Mouse (Mus musculus) MEL (cell line): ENCODE data around the gene Gtf3a. TPM values are rescaled to one million over a fixed set of nuclear protein-coding genes. Genes with fewer than 3 reads are reported as not detected.

Experiments
- DNase-seq: peaks from one replicate; pipeline ENCODE4 v3.0.0; 2011; ENCODE audit warnings: low read depth, low spot score
- H3K27ac ChIP-seq: 2 replicates; pipeline ENCODE4 v1.5.1; 2012; ENCODE audit warnings: low read depth, mild to moderate bottlenecking, control low read depth, low read length, moderate library complexity; ENCODE audit not compliant: control insufficient read depth
- H3K27me3 ChIP-seq, 2 experiments: fragments of 150-350 bp in 1 of 2; sonication (generic) in 1 of 2; 2 replicates each; pipeline ENCODE4 v1.6.1; 2012; ENCODE audit warnings: low read length in 2 of 2, mild to moderate bottlenecking in 2 of 2, improper control_type of control experiment in 1 of 2, moderate library complexity in 1 of 2; ENCODE audit not compliant: insufficient read depth in 2 of 2, control insufficient read depth in 1 of 2
- H3K36me3 ChIP-seq, 2 experiments: 2 replicates each; pipeline ENCODE4 v1.6.1; 2012 to 2014; ENCODE audit warnings: low read length in 2 of 2, improper control_type of control experiment in 1 of 2, inconsistent platforms in 1 of 2, mild to moderate bottlenecking in 1 of 2; ENCODE audit not compliant: insufficient read depth in 2 of 2, control insufficient read depth in 1 of 2
- H3K4me1 ChIP-seq, 2 experiments: fragments of 150-350 bp in 1 of 2; sonication (generic) in 1 of 2; 2 replicates each; pipeline ENCODE4 v1.6.1; 2012; ENCODE audit warnings: low read length in 2 of 2, improper control_type of control experiment in 1 of 2, mild to moderate bottlenecking in 1 of 2; ENCODE audit not compliant: insufficient read depth in 2 of 2, control insufficient read depth in 1 of 2
- H3K4me3 ChIP-seq, 2 experiments: fragments of 150-350 bp in 1 of 2; sonication (generic) in 1 of 2; 2 replicates each; pipeline ENCODE4 v1.5.1; 2012; ENCODE audit warnings: low read depth in 2 of 2, low read length in 2 of 2, mild to moderate bottlenecking in 2 of 2, moderate library complexity in 2 of 2, control low read depth in 1 of 2, improper control_type of control experiment in 1 of 2; ENCODE audit not compliant: control insufficient read depth in 1 of 2, insufficient read depth in 1 of 2
- H3K79me2 ChIP-seq: 2 replicates; pipeline ENCODE4 v1.6.1; 2012; ENCODE audit warnings: mild to moderate bottlenecking, low read length, moderate library complexity; ENCODE audit not compliant: control insufficient read depth, poor library complexity, insufficient read depth
- H3K9ac ChIP-seq: 2 replicates; pipeline ENCODE4 v1.6.1; 2012; ENCODE audit warnings: low read depth, mild to moderate bottlenecking, control low read depth, low read length, moderate library complexity; ENCODE audit not compliant: control insufficient read depth, poor library complexity, severe bottlenecking
- H3K9me3 ChIP-seq: fragments of 150-350 bp; sonication (generic); replicated peaks from 2 replicates; pipeline ENCODE4 v1.6.1; 2012; ENCODE audit warnings: mild to moderate bottlenecking, low read length, improper control_type of control experiment, moderate library complexity; ENCODE audit not compliant: insufficient read depth
- BHLHE40 ChIP-seq: IDR thresholded peaks from 2 replicates; pipeline ENCODE4 v1.6.1; 2012; ENCODE audit warnings: low read depth, mild to moderate bottlenecking, inconsistent platforms, low read length, improper control_type of control experiment, borderline replicate concordance
- CHD1 ChIP-seq: IDR thresholded peaks from 2 replicates; pipeline ENCODE4 v1.6.1; 2012; ENCODE audit warnings: low read depth, mild to moderate bottlenecking, inconsistent platforms, low read length, improper control_type of control experiment
- CHD2 ChIP-seq: IDR thresholded peaks from 2 replicates; pipeline ENCODE4 v1.6.1; 2011; ENCODE audit warnings: low read length, improper control_type of control experiment
- CTCF ChIP-seq, 3 experiments: IDR thresholded peaks in 2 of 3; conservative IDR thresholded peaks in 1 of 3; 2 replicates each; pipeline ENCODE4 v1.5.1; 2011 to 2012; ENCODE audit warnings: low read length in 3 of 3, low read depth in 2 of 3, mild to moderate bottlenecking in 2 of 3, improper control_type of control experiment in 1 of 3, inconsistent platforms in 1 of 3, mixed read lengths in 1 of 3, moderate library complexity in 1 of 3; ENCODE audit not compliant: control insufficient read depth in 1 of 3, insufficient read depth in 1 of 3, poor library complexity in 1 of 3, severe bottlenecking in 1 of 3
- EP300 ChIP-seq, 2 experiments: IDR thresholded peaks; 2 replicates each; pipeline ENCODE4 v1.6.1; 2011; ENCODE audit warnings: improper control_type of control experiment in 2 of 2, low read length in 2 of 2, low read depth in 1 of 2, mild to moderate bottlenecking in 1 of 2
- ETS1 ChIP-seq: IDR thresholded peaks from 2 replicates; pipeline ENCODE4 v1.6.1; 2012; ENCODE audit warnings: low read depth, mild to moderate bottlenecking, inconsistent platforms, low read length, improper control_type of control experiment, moderate library complexity
- KAT2A ChIP-seq: conservative IDR thresholded peaks from 2 replicates; pipeline ENCODE4 v1.6.1; 2012; ENCODE audit warnings: low read depth, low read length, improper control_type of control experiment, inconsistent platforms
- MAFK ChIP-seq: IDR thresholded peaks from 2 replicates; pipeline ENCODE4 v1.6.1; 2011; ENCODE audit warnings: low read depth, mild to moderate bottlenecking, low read length, improper control_type of control experiment, borderline replicate concordance
- MAX ChIP-seq: IDR thresholded peaks from 2 replicates; pipeline ENCODE4 v1.6.1; 2011; ENCODE audit warnings: low read length, improper control_type of control experiment
- MYB ChIP-seq: IDR thresholded peaks from 2 replicates; pipeline ENCODE4 v1.6.1; 2011; ENCODE audit warnings: mild to moderate bottlenecking, low read depth, low read length, improper control_type of control experiment
- NELFE ChIP-seq: IDR thresholded peaks from 2 replicates; pipeline ENCODE4 v1.6.1; 2011; ENCODE audit warnings: low read depth, low read length, improper control_type of control experiment
- NRF1 ChIP-seq: IDR thresholded peaks from 2 replicates; pipeline ENCODE4 v1.6.1; 2014; ENCODE audit warnings: low read depth, mild to moderate bottlenecking, inconsistent platforms, low read length, improper control_type of control experiment, moderate library complexity; ENCODE audit not compliant: poor library complexity, insufficient read depth, severe bottlenecking
- RAD21 ChIP-seq: IDR thresholded peaks from 2 replicates; pipeline ENCODE4 v1.6.1; 2011; ENCODE audit warnings: mild to moderate bottlenecking, low read depth, low read length, improper control_type of control experiment
- SMC3 ChIP-seq: IDR thresholded peaks from 2 replicates; pipeline ENCODE4 v1.6.1; 2011; ENCODE audit warnings: low read depth, low read length, improper control_type of control experiment
- TCF12 ChIP-seq: IDR thresholded peaks from 2 replicates; pipeline ENCODE4 v1.6.1; 2014; ENCODE audit warnings: low read depth, mild to moderate bottlenecking, inconsistent platforms, low read length, improper control_type of control experiment, moderate library complexity
- USF1 ChIP-seq: IDR thresholded peaks from 2 replicates; pipeline ENCODE4 v1.6.1; 2014; ENCODE audit warnings: low read depth, mild to moderate bottlenecking, inconsistent platforms, low read length, improper control_type of control experiment, moderate library complexity
- USF2 ChIP-seq, 2 experiments: IDR thresholded peaks; 2 replicates each; pipeline ENCODE4 v1.6.1; 2011 to 2012; ENCODE audit warnings: improper control_type of control experiment in 2 of 2, low read length in 2 of 2, borderline replicate concordance in 1 of 2, inconsistent platforms in 1 of 2, low read depth in 1 of 2, mild to moderate bottlenecking in 1 of 2; ENCODE audit not compliant: insufficient read depth in 1 of 2
- polyA plus RNA-seq, 2 experiments: library from polyadenylated mRNA; stranded (reverse) in 1 of 2; unstranded in 1 of 2; fragments of >175 nt in 1 of 2; fragments of >200 nt in 1 of 2; gene quantifications; 2 replicates each; pipeline versions ENCODE4 v1.2.1 to v1.2.4; 2012; ENCODE audit warnings: low replicate concordance in 2 of 2, low read depth in 1 of 2; ENCODE audit not compliant: insufficient read length in 2 of 2, insufficient read depth in 1 of 2, missing spikeins in 1 of 2
- total RNA-seq: library from RNA; depleted of rRNA; stranded (reverse); fragments of 300-350 nt; gene quantifications from 2 replicates; pipeline ENCODE4 v1.2.3, GENCODE M21; 2012

The Gtf3a gene
- total and polyA plus RNA-seq, 3 experiments = 173 to 204 TPM; not detected in 1

DNA sequence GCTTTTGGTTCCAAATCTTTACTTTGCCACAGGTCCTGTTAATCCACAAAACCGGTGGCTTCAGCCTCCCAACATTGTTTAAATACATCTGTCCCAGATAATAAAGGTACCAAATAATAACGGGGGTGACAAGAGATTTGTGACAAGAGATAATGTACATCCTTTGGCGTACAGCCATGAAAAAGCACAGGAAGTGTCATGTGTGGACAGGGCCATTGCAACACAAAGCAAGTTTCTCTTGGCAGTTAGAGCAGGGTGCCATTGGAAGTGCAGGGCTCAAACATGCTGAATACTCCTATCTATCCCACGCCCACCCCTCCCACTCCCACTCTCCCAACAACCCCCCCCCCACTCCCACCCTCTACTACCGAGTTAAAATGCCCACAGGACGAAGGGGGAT, 46.5 kb downstream of the Gtf3a start:
- TF ChIP-seq CHD1 = no peak
- TF ChIP-seq USF2 (IDR thresholded peaks at IDR 0.05; ENCODE audit: borderline replicate concordance in 1 of 2, insufficient read depth in 1 of 2, low read depth in 1 of 2, low read length in 2 of 2) = no peak
- TF ChIP-seq EP300 (IDR thresholded peaks at IDR 0.05; ENCODE audit: low read depth in 1 of 2, low read length in 2 of 2) = peak in 1 of 2 experiments; percentile 19; a peak in 1 of 4 replicates
- Histone ChIP-seq H3K27ac (no peak overlapping the region), H3K4me3 (no peak overlapping the region), H3K9ac (no peak overlapping the region), H3K36me3 (no peaks in the 10 kb centered on the region), H3K27me3 (no peaks in the 10 kb centered on the region), H3K9me3 (no peaks in the 10 kb centered on the region), H3K4me1 (no peaks in the 10 kb centered on the region), H3K79me2 (no peaks in the 10 kb centered on the region)
- DNase-seq = no peak

- no peak for DNase-seq
- Histone ChIP-seq H3K9me3 (no peaks in the 10 kb centered on the region), H3K4me1 (no peaks in the 10 kb centered on the region), H3K27me3 (no peaks in the 10 kb centered on the region), H3K4me3 (no peak overlapping the region)
- TF ChIP-seq TCF12 (no peak), CTCF (IDR thresholded peaks at IDR 0.05 in 2 of 3, conservative IDR thresholded peaks at IDR 0.05 in 1 of 3; ENCODE audit: control insufficient read depth in 1 of 3, insufficient read depth in 1 of 3, low read depth in 2 of 3, low read length in 3 of 3, poor library complexity in 1 of 3, severe bottlenecking in 1 of 3) (peak; percentile 27 to 32 (median 30); a peak in 3 of 6 replicates), NRF1 (no peak), MYB (no peak), USF2 (IDR thresholded peaks at IDR 0.05; ENCODE audit: borderline replicate concordance in 1 of 2, insufficient read depth in 1 of 2, low read depth in 1 of 2, low read length in 2 of 2) (no peak), MAFK (no peak)
- TF ChIP-seq, all 39 proteins: peak for 1
- H3K27ac ChIP-seq = no peak overlapping the region
- no peak overlapping the region for H3K9ac ChIP-seq
- no peaks in the 10 kb centered on the region for H3K79me2 ChIP-seq
- no peaks in the 10 kb centered on the region for H3K36me3 ChIP-seq
Observed at GRCm38 (mm10) chr5:146996812-146997211, 48.4 kb downstream of the Gtf3a start.

GRCm38 (mm10) chr5:146998802-146999201, 50.3 kb downstream of the Gtf3a start:
- Histone ChIP-seq H3K36me3 (no peaks in the 10 kb centered on the region), H3K4me1 (no peaks in the 10 kb centered on the region), H3K9me3 (no peaks in the 10 kb centered on the region), H3K9ac (no peak overlapping the region), H3K4me3 (no peak overlapping the region), H3K79me2 (no peaks in the 10 kb centered on the region), H3K27ac (no peak overlapping the region), H3K27me3 (no peaks in the 10 kb centered on the region)
- TF ChIP-seq RAD21 (peak; percentile 9), MAX (no peak), CTCF (IDR thresholded peaks at IDR 0.05 in 2 of 3, conservative IDR thresholded peaks at IDR 0.05 in 1 of 3; ENCODE audit: control insufficient read depth in 1 of 3, insufficient read depth in 1 of 3, low read depth in 2 of 3, low read length in 3 of 3, poor library complexity in 1 of 3, severe bottlenecking in 1 of 3) (peak; percentile 41 to 61 (median 51)), SMC3 (peak; percentile 34; the same call in 1 of the 2 replicates), CHD2 (no peak), KAT2A (no peak), ETS1 (no peak), USF1 (no peak), NELFE (no peak), EP300 (IDR thresholded peaks at IDR 0.05; ENCODE audit: low read depth in 1 of 2, low read length in 2 of 2) (no peak), BHLHE40 (no peak)
- no peak for DNase-seq
